Mouse (Mus musculus): ENCODE measurements at regions not wholly inside any gene's neighbourhood (a gene's known extent, or its start where the extent isn't known, plus 50 kb on each side); places are given as distances from the start of the nearest gene placed in this dataset.

- TF ChIP-seq CTCF (IDR thresholded peaks at IDR 0.05; ENCODE audit: low read depth, low read length) = no peak
- TF ChIP-seq POLR2A (IDR thresholded peaks at IDR 0.05; ENCODE audit: insufficient read depth, low read length) = no peak
Measured at GRCm38 (mm10) chr9:113123004-113123692, 584.9 kb downstream of the Pdcd6ip start.

Data from ES-Bruce4 (cell line).